Mouse (Mus musculus) G1E (cell line): ENCODE measurements around the gene Frat2. TPM values are rescaled to one million over a fixed set of nuclear protein-coding genes. Genes with fewer than 3 reads are reported as not detected.

Experiments
- ATAC-seq: 2 replicates; pipeline ENCODE4 v1.8.0; 2016; ENCODE audit warnings: mild to moderate bottlenecking; ENCODE audit not compliant: insufficient number of reproducible peaks, poor library complexity, low FRiP score, severe bottlenecking; ENCODE audit errors: extremely low read depth
- DNase-seq: peaks from one replicate; pipeline ENCODE4 v3.0.0; 2012; ENCODE audit warnings: low spot score
- H3K27me3 ChIP-seq: 2 replicates; pipeline ENCODE4 v1.6.1; 2012; ENCODE audit warnings: mild to moderate bottlenecking, low read length, inconsistent platforms; ENCODE audit not compliant: insufficient read depth
- H3K36me3 ChIP-seq: replicated peaks from 2 replicates; pipeline ENCODE3; 2012; ENCODE audit warnings: mild to moderate bottlenecking, inconsistent platforms
- H3K4me1 ChIP-seq: 2 replicates; pipeline ENCODE4 v1.6.1; 2012; ENCODE audit warnings: low read depth, low read length, inconsistent platforms, mixed read lengths; ENCODE audit not compliant: insufficient read depth
- H3K4me3 ChIP-seq: 2 replicates; pipeline ENCODE4 v1.5.1; 2012; ENCODE audit warnings: low read depth, mild to moderate bottlenecking, inconsistent platforms, low read length, moderate library complexity, mixed read lengths
- H3K9me3 ChIP-seq: replicated peaks from 2 replicates; pipeline ENCODE4 v1.6.1; 2012; ENCODE audit warnings: inconsistent platforms
- CTCF ChIP-seq: IDR thresholded peaks from 2 replicates; pipeline ENCODE4 v1.5.1; 2012; ENCODE audit warnings: low read depth, low read length, inconsistent platforms, mixed read lengths
- GATA1 ChIP-seq: IDR thresholded peaks from 2 replicates; pipeline ENCODE4 v1.6.1; 2012; ENCODE audit warnings: borderline replicate concordance, low read length, inconsistent platforms, mixed read lengths
- GATA2 ChIP-seq: IDR thresholded peaks from 2 replicates; pipeline ENCODE4 v1.6.1; 2012; ENCODE audit warnings: low read depth, low read length, inconsistent platforms, borderline replicate concordance
- POLR2AphosphoS5 ChIP-seq: IDR thresholded peaks from 2 replicates; pipeline ENCODE4 v1.6.1; 2012; ENCODE audit warnings: low read depth, low read length, inconsistent platforms; ENCODE audit not compliant: insufficient replicate concordance
- TAL1 ChIP-seq: conservative IDR thresholded peaks from 2 replicates; pipeline ENCODE4 v1.6.1; 2012; ENCODE audit warnings: low read depth, low read length, inconsistent platforms, mixed read lengths
- polyA plus RNA-seq: library from polyadenylated mRNA; stranded (reverse); fragments of >175 nt; gene quantifications from 2 replicates; pipeline ENCODE4 v1.2.3, GENCODE M21; 2012
- total RNA-seq, 2 experiments: library from RNA; stranded (forward) in 1 of 2; stranded (reverse) in 1 of 2; fragments of 200-1000 nt in 1 of 2; fragments of >200 nt in 1 of 2; fragmentation: Nextera tagmentation in 1 of 2; gene quantifications; 2 replicates each; pipeline ENCODE4 v1.2.3; 2014 to 2017

The Frat2 gene
- total and polyA plus RNA-seq, 3 experiments: 17.8 to 42.6 (median 23.4) TPM

- no peak for TF ChIP-seq GATA1
- no peak for TF ChIP-seq CTCF
- TF ChIP-seq POLR2AphosphoS5: no peak
- TF ChIP-seq TAL1: no peak
- TF ChIP-seq GATA2: no peak
- no peak for ATAC-seq
- no peaks in the 10 kb centered on the region for H3K36me3 ChIP-seq
- DNase-seq: no peak
- no peaks in the 10 kb centered on the region for H3K27me3 ChIP-seq
- H3K9me3 ChIP-seq: peaks cover 4% of the 10 kb centered on the region
- H3K4me1 ChIP-seq: peaks cover 13% of the 10 kb centered on the region
- no peak overlapping the region for H3K4me3 ChIP-seq
These were observed 34.6 kb downstream of the Frat2 start for GRCm38 (mm10) chr19:41813374-41813773.

GRCm38 (mm10) chr19:41812525-41812924 lies 35.4 kb downstream of the Frat2 start:
- no peak for TF ChIP-seq GATA2
- no peak for TF ChIP-seq GATA1
- no peak for TF ChIP-seq CTCF
- no peak for TF ChIP-seq POLR2AphosphoS5
- no peak for TF ChIP-seq TAL1
- Histone ChIP-seq H3K36me3 (no peaks in the 10 kb centered on the region), H3K27me3 (no peaks in the 10 kb centered on the region), H3K4me3 (no peak overlapping the region), H3K9me3 (peaks cover 4% of the 10 kb centered on the region), H3K4me1 (peaks cover 21% of the 10 kb centered on the region)
- no peak for DNase-seq
- no peak for ATAC-seq

GRCm38 (mm10) chr19:41810074-41810473 lies 37.9 kb downstream of the Frat2 start:
- DNase-seq (no peak), ATAC-seq (no peak)
- no peak overlapping the region for H3K4me3 ChIP-seq
- H3K4me1 ChIP-seq: peaks cover 21% of the 10 kb centered on the region
- H3K36me3 ChIP-seq: no peaks in the 10 kb centered on the region
- no peak for TF ChIP-seq GATA1
- TF ChIP-seq POLR2AphosphoS5: no peak
- no peak for TF ChIP-seq CTCF
- no peak for TF ChIP-seq GATA2
- TF ChIP-seq TAL1: no peak
- peaks cover 12% of the 10 kb centered on the region for H3K9me3 ChIP-seq
- H3K27me3 ChIP-seq: no peaks in the 10 kb centered on the region

GRCm38 (mm10) chr19:41808104-41808634 lies 39.8 kb downstream of the Frat2 start:
- no peaks in the 10 kb centered on the region for H3K36me3 ChIP-seq
- no peak overlapping the region for H3K4me3 ChIP-seq
- no peak for ATAC-seq
- TF ChIP-seq CTCF (no peak), GATA1 (no peak), GATA2 (no peak), TAL1 (no peak), POLR2AphosphoS5 (no peak)
- no peaks in the 10 kb centered on the region for H3K27me3 ChIP-seq
- no peak for DNase-seq
- H3K9me3 ChIP-seq: peaks cover 8% of the 10 kb centered on the region
- peaks cover 21% of the 10 kb centered on the region for H3K4me1 ChIP-seq

GRCm38 (mm10) chr19:41807497-41807896 lies 40.4 kb downstream of the Frat2 start:
- Histone ChIP-seq H3K4me1 (peaks cover 27% of the 10 kb centered on the region), H3K4me3 (no peak overlapping the region)
- DNase-seq: no peak

GRCm38 (mm10) chr19:41805831-41806230 lies 42.1 kb downstream of the Frat2 start:
- Histone ChIP-seq H3K4me1 (peaks cover 31% of the 10 kb centered on the region), H3K4me3 (no peak overlapping the region), H3K27me3 (no peaks in the 10 kb centered on the region), H3K36me3 (no peaks in the 10 kb centered on the region), H3K9me3 (peaks cover 8% of the 10 kb centered on the region)
- TF ChIP-seq GATA1 (no peak), TAL1 (no peak), CTCF (peak; percentile 7; the same call in 1 of the 2 replicates), POLR2AphosphoS5 (no peak), GATA2 (no peak)
- DNase-seq (no peak), ATAC-seq (no peak)

More at GRCm38 (mm10) chr19:41807497-41807896, 40.4 kb downstream of the Frat2 start:
- TF ChIP-seq CTCF (no peak), GATA2 (no peak), TAL1 (peak; percentile 57), GATA1 (no peak), POLR2AphosphoS5 (no peak)
- Histone ChIP-seq H3K36me3 (no peaks in the 10 kb centered on the region), H3K27me3 (no peaks in the 10 kb centered on the region), H3K9me3 (peaks cover 8% of the 10 kb centered on the region)
- ATAC-seq: peak; percentile 15; the same call in 1 of the 2 replicates
